Mouse (Mus musculus): Measurements from ENCODE around the gene Ralb.

Gene Ralb

DNA sequence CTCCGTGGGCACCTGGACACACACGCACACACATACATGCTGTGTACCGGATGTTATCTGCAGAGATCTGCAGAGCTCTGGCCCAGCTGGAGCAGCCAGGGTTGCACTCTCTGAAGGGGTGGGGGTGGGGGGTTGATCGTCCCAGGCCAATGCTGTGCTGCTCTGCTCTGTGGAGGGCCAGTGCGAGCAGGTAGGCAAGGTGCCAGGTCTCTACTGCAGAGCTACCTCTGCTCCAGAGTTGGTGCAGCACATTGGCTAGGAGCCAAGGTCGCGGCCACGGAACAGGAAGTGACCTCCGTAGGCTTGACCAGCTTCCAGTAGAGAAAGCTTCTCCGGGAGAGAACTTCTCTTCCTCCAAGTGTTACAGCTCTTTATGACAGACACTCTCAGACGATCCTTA is 12.5 kb downstream of the Ralb start:
- DNase-seq = peak; percentile 96 to 98

DNA sequence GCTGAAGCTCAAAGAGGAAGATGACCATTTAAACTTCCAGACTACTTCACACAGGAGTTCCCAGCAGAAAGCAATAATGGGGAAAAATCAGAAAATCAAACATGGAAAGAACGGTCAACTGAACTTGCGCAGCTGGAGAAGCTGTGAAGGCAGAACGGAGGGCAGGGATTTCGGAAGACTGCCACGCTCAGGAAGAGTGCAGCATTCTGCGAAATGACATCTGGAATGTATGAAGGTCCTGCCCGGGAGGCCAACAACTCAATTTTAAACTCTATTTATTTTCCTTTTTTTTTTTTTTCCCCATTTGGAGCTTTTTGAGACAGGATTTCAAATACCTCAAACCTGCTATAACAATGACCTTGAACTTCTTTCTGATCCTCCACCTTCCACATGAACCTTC is 13.8 kb downstream of the Ralb start:
- DNase-seq = no peak

DNA sequence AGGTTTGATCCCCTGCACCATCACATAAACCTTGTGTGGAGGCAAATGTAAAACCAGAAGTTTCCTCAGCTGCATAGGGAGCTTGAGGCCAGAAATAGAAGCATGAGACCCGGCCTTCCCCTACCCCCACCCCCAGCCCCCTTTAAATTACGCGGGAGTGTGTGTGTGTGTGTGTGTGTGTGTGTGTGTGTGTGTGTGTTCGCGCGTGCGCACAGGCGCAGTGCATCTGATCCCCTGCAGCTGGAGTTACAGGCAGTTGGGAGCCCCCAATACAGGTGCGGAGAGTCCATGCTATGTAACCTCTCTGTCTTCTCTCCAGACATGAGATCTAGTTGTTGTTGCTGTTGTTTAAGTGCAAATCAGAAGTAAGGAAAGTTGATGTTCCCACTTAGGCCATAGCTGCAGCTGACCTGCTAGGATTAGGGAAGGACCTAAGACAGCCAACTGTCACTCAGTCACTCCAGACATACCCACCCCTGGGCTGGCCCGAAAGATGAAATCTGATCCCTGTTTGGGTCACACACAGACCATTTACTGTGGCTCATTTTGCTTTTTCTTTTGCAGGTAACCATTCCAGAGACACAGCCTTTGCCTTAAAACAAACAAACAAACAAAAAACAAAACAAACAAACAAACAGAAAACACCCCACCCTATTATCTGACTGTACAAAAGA is 16.5 kb downstream of the Ralb start:
- DNase-seq = no peak

DNA sequence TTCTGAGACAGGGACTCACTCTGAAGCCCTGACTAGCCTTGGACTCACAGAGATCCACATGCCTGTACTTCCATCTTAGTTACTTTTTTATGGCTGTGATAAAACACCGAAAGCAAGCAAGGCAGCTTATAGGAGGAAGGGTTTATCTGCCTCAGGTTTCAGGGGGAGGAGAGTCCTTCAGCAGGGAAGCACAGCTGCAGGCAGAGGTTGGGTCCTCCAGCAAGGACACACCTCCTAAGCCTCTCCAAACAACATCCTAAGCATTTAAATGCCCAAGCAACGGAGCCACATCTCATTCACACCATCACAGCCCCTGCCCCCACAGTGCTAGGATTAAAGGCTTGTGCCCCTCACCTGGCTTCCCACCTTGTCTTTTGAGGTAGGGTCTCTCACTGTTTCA is 18.8 kb downstream of the Ralb start:
- no peak for DNase-seq

DNA sequence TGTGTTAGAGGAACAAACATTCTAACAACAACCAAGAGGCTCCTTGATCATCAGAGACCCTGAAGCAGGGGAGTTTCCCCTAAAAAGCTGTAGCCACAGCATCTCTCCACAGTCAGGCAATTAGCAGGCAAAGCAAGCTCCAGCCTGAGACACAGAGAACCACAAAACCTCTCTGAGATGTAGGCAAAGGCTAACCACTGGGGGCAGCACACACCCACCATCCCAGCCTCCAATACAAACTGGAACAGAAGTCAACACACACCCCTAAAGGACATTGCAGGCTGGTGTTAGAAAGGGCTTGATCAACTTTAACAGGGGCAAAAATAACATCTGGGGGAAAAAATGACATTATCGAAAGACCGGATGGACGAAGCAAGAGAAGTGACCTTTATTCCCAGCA is 20.1 kb downstream of the Ralb start:
- peak; percentile 55 to 69 for DNase-seq

DNA sequence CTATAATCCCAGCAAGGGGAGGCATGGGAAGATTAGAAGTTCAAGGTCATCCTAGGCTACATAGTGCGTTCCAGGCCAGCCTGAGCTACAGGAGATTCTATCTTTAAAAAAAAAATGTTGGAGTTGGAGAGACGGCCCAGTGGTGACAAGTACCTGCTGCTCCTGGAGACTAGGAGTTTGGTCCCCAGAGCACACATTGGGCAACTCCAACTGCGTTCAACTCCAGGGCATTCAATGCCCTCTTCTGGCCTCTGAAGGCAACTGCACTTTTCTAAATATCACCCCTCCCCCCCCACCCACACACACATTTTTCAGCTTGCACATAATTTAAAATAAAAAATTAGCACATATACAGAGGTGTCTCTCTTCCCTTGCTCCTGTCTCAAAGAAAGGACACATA is 21.7 kb downstream of the Ralb start:
- DNase-seq = no peak

DNA sequence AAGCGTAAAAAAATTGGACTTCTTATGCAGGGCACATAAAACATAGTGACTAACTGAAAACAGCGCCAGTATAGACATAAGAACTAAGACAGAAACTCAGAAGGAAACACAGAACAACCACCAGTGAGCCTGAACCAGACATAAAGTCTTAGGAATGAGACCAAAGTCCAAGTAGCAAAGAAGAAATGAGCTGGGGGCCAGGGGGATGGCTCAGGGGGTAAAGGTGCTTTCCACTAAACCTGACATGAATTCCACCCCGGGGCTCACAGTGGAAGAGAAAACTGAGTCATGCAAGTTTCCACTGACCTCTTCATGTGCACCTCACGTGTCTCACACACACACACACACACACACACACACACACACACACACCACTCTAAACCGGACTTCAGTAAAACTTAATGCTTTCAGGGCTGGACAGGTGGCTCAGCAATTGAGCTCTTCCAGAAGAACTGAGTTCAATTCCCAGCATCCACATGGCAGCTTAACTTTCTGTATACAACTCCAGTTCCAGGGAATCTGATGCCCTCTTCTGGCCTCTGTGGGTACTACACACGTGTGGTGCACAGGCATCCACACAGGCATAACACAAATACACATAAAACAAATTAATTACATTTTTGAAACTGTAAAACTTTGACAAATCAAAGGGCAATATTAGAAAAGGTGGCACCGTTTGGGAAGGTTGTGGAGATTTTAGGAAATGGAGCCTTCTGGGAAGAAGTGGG is 23.2 kb downstream of the Ralb start:
- DNase-seq = peak; percentile 33 to 48

DNA sequence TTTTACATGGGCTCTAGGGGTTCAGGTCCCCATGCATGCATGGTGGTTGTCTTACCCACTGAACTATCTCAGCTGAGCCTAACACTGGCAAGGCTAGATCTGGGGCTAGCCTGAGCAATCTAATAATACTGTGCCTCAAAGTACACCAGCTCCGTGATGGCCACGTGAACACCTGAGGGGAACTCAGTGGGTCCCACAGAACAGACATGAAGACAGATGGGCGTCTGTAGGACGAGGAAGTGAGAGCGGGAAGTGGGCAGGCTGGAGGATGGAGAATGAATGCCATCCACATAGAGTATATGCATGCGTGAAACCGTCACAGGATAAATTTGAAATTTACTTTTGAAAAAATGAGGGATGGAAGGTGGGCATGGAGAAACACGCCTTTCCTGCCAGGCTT is 23.9 kb downstream of the Ralb start:
- no peak for DNase-seq

DNA sequence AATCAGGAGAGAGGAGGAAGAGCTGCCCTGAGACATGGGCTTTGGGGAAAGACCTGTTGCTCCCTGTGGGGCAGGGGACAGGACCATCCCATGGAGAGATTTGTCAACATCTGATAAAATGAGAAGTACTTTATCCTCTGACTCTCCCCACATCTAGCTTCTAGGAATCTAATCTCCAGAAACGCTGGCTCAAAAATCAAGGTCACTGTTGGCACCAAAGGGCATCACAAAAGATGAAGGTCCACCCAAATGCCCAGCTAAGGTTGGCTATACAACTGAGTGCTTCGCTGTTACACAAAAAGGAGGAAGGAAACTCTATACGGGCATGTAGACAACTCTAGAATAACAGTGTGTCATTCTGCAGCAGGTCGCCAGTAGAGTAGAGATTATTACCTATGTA is 25.0 kb downstream of the Ralb start:
- DNase-seq = no peak

DNA sequence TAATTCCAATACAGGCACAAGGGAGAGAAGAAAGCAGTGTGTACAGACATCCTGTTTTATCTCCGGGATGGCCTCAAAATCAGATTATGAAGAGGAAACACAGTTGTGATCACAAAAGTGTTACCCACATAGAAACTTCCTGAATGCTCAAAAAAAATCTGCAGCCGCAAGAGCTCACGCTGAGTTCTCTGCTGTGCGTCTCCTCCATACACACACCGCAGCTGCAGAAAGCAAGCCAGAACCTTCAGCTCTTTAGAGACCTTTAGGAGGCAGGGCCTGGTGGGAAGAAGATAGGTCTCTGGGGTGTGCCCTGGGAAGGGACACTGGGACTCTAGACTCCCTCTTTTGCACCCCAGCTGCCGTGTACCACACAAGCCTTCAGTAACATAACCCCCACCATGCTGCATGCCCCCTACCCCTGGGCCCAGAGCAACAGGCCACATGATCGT is 27.7 kb downstream of the Ralb start:
- DNase-seq = no peak

DNA sequence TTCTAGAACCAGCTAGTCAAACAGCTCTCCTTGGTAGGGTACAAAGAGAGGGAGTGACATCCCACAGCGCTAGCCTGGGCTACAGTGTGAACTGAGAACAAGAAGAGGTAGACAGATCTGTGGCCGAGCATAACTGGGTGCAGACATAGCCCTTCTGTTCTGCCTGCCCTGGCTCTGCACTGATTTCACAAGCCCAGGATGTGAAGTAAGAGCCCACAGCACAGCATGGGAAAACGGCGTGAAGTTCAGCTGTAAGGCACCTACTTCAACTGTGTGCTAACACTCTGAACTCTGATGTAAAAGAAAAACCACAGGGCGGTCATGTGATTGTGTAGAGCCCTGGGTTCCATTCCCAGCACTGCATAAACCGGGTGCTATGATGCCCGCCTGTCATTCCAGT is 29.9 kb downstream of the Ralb start:
- no peak for DNase-seq

DNA sequence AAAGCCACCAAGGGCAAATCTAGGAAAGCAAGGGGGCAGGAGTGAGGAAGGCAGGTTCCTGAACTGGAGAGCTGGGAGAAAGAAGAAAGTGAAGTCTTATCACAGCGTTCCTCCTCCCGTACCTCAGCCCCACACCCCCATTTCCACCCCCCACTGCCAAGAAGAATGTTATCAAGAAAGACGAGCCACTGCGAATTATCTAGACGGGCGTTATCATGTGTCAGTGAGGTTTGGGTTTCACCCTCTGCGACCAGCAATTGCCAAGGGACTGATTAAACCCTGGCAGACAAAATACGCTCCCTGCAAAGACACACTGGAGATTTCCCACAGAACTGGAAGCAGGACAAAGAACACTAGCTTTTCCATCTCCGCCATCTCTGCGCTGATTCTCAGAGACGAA is 31.9 kb downstream of the Ralb start:
- no peak for DNase-seq

DNA sequence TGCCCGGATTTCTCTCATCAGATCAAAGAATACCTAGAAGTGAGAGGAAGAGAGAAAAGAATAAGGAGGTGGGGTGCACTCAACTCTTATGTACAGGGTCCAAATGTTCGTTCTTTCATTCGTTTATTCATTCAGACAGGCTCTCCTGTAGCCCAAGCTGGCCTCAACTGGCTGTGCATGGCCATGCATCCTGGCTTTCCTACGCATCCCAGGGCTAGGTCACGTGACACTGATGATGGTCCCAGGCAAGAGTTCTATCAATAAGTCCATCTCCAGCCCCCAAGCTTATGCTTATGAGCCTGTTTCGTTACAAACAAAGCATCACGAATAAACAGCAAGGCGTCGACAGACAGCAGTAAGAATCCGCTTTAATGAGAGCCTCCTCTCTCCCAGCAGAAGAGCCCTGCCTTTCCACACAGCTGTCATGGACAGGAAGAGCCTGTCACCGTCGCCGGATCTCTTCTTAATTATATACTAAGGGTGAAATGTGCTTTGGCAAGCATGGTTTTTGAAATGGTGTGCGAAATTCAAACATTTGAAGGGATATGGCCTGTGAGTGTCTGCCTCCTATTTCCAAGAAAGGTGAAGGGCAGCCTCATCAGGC is 32.7 kb downstream of the Ralb start:
- no peak for DNase-seq

DNA sequence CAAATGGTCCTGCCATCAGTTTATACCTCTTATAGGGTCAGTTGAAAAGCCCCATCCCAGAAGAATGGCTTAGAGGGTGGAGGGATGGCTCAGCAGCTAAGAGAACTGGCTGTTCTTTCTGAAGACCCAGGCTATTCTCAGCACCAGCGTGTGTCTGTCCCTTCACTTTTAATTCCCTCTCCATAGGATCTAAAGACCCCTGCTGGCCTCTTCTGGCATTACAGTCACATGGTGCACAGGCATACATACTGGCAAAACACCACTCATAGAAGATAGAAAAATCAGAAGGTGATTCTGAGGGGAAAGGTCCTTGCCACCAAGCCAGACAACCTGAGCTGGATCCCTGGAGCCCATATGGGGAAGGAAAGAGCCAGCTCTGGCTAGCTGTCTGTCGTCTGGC is 41.2 kb downstream of the Ralb start:
- DNase-seq = peak; percentile 62 to 83

DNA sequence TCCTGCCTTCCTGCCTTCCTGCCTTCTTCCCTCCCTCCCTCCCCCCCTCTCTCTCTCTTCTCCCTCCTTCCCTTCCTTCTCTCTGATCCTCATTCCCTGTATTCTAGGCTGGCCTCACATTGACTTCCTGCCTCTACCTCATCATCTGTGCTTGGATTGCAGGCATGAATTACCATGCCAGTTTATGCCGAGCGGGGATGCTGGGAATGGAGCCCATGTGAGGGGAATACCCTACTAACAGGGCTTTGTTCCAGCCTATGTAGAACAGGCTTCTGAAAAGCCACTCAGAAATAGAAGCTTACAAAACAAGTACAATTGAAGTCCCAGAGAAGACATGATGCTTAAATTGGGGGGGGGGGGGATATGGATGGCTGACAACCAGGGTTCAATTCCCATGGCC is 44.5 kb downstream of the Ralb start:
- no peak for DNase-seq

DNA sequence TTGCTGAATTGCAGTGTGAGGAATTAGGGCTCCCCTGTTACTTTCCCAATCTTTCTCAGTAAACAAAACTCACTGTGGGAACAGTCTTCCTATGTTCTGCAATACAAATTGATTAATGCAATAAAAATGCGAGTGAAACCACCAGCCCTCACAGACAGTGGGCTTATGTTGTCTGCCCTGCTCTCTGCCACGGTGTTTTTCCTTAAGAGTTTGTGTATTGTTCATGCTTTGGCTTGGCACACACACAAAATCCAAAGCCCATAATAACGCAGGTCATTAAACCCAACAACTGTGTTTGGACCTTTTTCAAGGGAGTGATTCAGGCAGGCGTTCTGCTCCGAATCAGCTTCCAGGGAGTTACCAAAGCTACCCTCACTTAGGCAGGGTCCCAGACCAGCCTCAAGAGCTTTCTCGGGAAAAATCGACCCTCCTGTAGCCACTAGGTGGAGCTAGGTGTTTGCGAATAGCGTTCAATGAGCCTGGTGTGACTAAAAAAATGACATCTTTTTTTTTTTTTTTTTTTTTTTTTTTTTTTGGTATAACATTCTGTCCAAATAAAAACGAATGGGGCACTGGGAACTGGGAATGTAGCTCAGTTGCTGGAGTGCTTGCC is 46.5 kb downstream of the Ralb start:
- DNase-seq = peak; percentile 68 to 82

DNA sequence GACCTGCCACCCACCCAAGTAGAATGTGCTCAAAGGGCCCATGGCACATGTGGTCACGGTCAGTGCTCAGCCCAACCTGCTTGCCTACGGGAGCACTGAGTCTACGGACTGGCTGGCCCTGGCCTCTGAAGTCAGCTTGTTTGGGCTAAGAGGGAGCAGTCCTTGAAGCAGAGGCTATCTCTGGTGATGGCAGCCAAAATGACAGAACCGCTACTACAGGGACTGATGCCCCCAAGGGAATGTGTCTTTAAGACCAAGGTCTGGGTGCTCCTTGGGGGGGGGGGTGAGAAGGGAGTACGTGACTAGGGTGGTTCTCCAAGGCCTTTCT is 47.1 kb downstream of the Ralb start:
- peak; percentile 16 to 36 for DNase-seq

DNA sequence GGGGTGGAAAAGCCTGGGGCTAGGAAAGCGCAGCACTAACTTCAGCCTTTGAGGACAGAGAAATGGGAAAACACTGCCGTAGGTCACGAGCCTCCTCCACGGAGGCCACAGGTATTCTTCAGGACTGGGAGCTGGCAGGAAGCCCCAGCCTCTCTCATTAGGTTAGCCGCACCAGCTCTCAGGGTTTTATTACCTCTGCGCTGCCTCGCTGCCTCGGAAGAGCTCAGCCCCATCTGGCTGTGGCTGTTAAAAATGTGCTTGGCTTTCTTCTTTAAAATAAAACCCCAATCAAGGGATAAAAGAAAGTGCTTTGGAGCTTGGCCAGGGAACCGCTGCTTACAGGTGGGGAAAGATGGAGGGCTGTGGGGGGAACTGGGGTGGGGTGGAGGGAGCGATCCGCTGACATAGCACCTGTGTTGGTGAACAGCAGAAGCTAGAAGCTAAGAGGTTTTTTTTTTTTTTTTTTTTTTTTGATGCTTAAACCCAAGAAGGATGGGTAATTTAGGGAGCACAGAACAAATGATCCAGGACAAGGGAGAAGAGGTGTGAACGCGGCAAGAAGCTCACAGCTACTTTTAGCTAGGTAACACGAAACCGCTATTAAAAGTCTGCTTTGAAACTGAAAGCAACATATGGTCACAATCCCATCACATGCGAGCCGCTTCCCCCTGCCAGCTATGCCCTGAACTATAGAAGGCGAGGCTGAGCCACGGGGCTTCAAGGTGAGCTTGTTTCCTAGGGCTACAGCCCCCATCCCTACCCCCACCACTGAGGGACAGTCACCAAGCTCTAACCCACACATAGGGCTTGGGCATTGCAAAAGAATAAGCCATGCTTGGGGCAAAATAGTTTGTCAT is 47.7 kb downstream of the Ralb start:
- peak; percentile 36 to 48 for DNase-seq

DNA sequence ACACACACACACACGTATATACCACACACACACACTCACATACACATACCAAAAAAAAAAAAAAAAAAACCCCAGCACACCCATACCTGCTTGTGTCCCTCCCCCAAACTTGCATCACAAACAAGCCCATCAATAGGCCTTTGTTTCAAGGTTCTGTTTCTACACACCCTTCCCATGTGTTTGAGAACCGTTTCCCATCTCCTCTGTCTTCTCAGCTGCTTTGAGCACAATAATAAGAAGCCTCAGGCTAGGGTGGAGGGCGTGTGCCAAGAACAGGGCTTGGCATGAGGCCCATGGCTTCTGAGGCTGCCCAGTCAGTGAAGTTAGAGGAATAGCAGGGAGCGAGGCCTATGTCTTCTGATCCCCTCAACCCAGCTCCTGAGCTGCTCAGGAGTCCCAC is 50.9 kb downstream of the Ralb start:
- peak in 1 of 2 experiments; percentile 26 for DNase-seq

DNA sequence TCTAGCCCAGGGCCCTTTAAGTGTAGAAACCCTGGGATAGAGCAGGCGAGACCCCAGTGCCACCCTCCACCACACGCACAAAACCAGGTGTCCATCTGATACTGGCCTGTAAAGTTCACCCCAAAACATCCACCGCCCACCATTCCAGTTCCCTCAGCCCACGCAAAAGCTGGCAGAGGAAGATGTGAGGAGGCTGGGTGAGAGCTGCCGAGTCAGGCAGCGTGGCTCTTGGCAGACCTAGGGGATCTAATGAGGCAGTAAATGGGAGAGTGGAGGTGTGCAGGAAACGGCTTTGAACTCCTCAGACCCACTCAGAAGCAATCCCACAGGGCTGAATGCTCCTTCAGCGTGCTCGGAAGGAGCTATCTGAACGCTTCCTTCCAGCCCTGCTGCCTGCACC is 53.2 kb downstream of the Ralb start:
- DNase-seq = no peak

DNA sequence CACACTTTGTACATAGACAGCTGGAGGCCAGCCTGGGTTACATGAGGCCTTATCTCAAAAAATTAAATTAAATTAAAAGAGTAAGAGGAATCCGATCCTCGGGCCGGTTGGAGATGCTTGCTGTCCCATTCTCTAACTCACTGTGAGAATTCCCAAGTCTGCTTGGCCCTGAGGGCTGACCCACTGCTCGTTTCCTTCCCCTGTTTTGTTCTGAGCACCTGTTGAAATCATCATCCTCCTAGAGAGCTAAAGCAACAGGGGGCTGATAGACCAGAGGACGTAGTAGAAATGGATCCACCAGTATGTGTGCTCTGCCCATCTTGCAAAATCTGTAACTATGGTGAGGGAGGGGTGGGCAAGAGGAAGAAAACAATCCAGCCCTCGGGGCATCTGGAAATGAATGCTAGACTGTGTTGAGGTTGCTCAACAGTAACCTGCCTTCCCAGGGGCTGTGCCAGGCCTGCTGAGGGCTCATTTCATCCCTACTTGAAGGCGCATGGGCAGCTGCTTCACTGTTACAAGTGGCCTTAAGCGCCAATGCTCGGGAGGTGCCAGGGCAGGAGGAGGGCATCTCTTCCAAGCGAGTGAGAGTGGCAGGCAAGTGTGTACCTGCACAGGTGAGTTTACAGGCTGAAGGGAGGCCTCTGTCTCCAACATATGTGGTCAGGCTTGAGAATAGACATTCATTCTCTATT is 53.8 kb downstream of the Ralb start:
- DNase-seq = no peak

DNA sequence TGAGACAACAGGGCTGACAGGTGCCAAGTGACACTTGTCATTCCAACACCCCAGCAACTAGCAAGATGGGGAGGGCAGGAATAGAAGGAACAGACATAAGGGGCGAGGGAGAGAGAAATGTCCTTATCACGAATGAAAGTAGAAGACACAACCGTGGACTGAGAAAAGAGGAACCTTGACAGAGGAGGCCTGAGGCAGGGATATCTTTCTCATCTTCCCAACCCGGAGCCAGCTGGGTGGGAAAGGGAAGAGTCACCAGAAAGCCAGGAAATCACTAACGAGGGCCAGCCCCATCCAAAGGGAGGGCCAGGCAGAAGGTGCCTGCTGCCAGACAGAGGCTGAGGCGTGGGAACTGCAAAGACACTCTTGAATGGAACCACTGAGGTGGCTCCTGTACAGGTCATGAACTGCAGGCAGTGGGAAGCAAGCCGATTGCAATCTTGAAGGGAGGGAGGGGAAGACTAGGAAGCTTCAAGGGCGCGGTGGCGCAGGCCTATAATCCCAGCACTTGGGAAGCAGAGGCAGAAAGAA is 57.8 kb downstream of the Ralb start:
- DNase-seq = no peak

All from kidney, postnatal 36 days (tissue).